Mouse (Mus musculus) intestine, embryonic 16.5 days (tissue): Measurements from ENCODE around the gene Tmem110. TPM values are rescaled to one million over a fixed set of nuclear protein-coding genes. Genes with fewer than 3 reads are reported as not detected.
A peak's percentile ranks its signal among the peaks of the same experiment; 100 is the strongest.

Source experiments
- ATAC-seq: fragments of 200-750 bp; cut with Nextera tagmentation; 2 replicates; pipeline ENCODE4 v1.8.0; 2017; ENCODE audit warnings: moderate TSS enrichment, moderate library complexity
- H3K27ac ChIP-seq: fragments of 300-500 bp; sonication (generic); 2 replicates; pipeline ENCODE4 v1.5.1; 2014; ENCODE audit warnings: mild to moderate bottlenecking, low read length
- H3K27me3 ChIP-seq: fragments of 300-500 bp; sonication (generic); replicated peaks from 2 replicates; pipeline ENCODE4 v1.6.1; 2014; ENCODE audit warnings: low read length, control low read depth, mixed read lengths; ENCODE audit not compliant: control insufficient read depth, insufficient read depth
- H3K36me3 ChIP-seq: fragments of 300-500 bp; sonication (generic); 2 replicates; pipeline ENCODE4 v1.6.1; 2014; ENCODE audit warnings: low read length, control low read depth; ENCODE audit not compliant: control insufficient read depth, insufficient read depth
- H3K4me1 ChIP-seq: fragments of 300-500 bp; sonication (generic); 2 replicates; pipeline ENCODE4 v1.6.1; 2014; ENCODE audit warnings: low read length, control low read depth, mixed read lengths; ENCODE audit not compliant: control insufficient read depth, insufficient read depth
- H3K4me2 ChIP-seq: fragments of 300-500 bp; sonication (generic); 2 replicates; pipeline ENCODE4 v1.6.1; 2014; ENCODE audit warnings: low read depth, low read length, control low read depth
- H3K4me3 ChIP-seq: fragments of 300-500 bp; sonication (generic); 2 replicates; pipeline ENCODE4 v1.5.1; 2014; ENCODE audit warnings: mild to moderate bottlenecking, low read length
- H3K9ac ChIP-seq: fragments of 300-500 bp; sonication (generic); 2 replicates; pipeline ENCODE4 v1.6.1; 2014; ENCODE audit warnings: low read depth, low read length
- H3K9me3 ChIP-seq: fragments of 300-500 bp; sonication (generic); 2 replicates; pipeline ENCODE4 v1.6.1; 2016; ENCODE audit warnings: low read length, control low read depth; ENCODE audit not compliant: control insufficient read depth
- WGBS: fragments of 180-500 bp; shearing (Covaris S2); extraction: QIAGEN DNeasy Blood & Tissue Kit; methylation state at CpG from one replicate; pipeline ENCODE4 v1.1.7; 2014; 5-methylcytosine and 5-hydroxymethylcytosine counted together
- polyA plus RNA-seq: library from polyadenylated mRNA; unstranded; fragments of >200 nt; fragmentation: Nextera tagmentation; extraction: Ambion mirVana; gene quantifications from 2 replicates; pipeline ENCODE4 v1.2.1, GENCODE M21; 2015

Gene Tmem110
- polyA plus RNA-seq, 1 experiment from 2014 or later = 18.6 TPM

GRCm38 (mm10) chr14:30857990-30858389 lies 32.6 kb downstream of the Tmem110 start:
- no peaks in the 10 kb centered on the region for H3K27me3 ChIP-seq
- peak overlapping the region; percentile 35; the same call in 1 of the 2 replicates for H3K27ac ChIP-seq
- no peak overlapping the region for H3K9ac ChIP-seq
- H3K36me3 ChIP-seq = no peaks in the 10 kb centered on the region
- H3K4me1 ChIP-seq = peaks cover 11% of the 10 kb centered on the region
- no peak overlapping the region for H3K4me2 ChIP-seq
- no peak for ATAC-seq
- no peaks in the 10 kb centered on the region for H3K9me3 ChIP-seq
- no peak overlapping the region for H3K4me3 ChIP-seq
- WGBS = 72% methylated on average over 4 of the region's 4 CpGs

GRCm38 (mm10) chr14:30861421-30862125 lies 36.2 kb downstream of the Tmem110 start:
- 0 out of 2 replicates have a peak overlapping the region, but pooled peaks have one; percentile 40 for H3K4me2 ChIP-seq
- WGBS = 31% methylated on average over 16 of the region's 16 CpGs
- no peaks in the 10 kb centered on the region for H3K9me3 ChIP-seq

GRCm38 (mm10) chr14:30862368-30862767 lies 37.0 kb downstream of the Tmem110 start:
- no peak for ATAC-seq
- Histone ChIP-seq H3K27me3 (no peaks in the 10 kb centered on the region), H3K4me3 (no peak overlapping the region), H3K4me1 (peaks cover 11% of the 10 kb centered on the region), H3K9me3 (no peaks in the 10 kb centered on the region), H3K4me2 (0 out of 2 replicates have a peak overlapping the region, but pooled peaks have one; percentile 40), H3K36me3 (0 out of 2 replicates have a peak, but pooled peaks cover 6% of the 10 kb centered on the region), H3K9ac (0 out of 2 replicates have a peak overlapping the region, but pooled peaks have one; percentile 44), H3K27ac (no peak overlapping the region)
- WGBS = 67% methylated on average over 9 of the region's 9 CpGs

More at GRCm38 (mm10) chr14:30861421-30862125, 36.2 kb downstream of the Tmem110 start:
- Histone ChIP-seq H3K36me3 (0 out of 2 replicates have a peak, but pooled peaks cover 3% of the 10 kb centered on the region), H3K4me1 (peaks cover 11% of the 10 kb centered on the region), H3K9ac (peak overlapping the region; percentile 44), H3K27ac (peak overlapping the region; percentile 57), H3K4me3 (no peak overlapping the region), H3K27me3 (no peaks in the 10 kb centered on the region)
- peak; percentile 85 for ATAC-seq

- Histone ChIP-seq H3K9ac (no peak overlapping the region), H3K36me3 (0 out of 2 replicates have a peak, but pooled peaks cover 6% of the 10 kb centered on the region), H3K27ac (no peak overlapping the region), H3K27me3 (no peaks in the 10 kb centered on the region), H3K4me3 (no peak overlapping the region), H3K9me3 (no peaks in the 10 kb centered on the region), H3K4me1 (peaks cover 17% of the 10 kb centered on the region), H3K4me2 (no peak overlapping the region)
- WGBS = 69% methylated on average over 3 of the region's 3 CpGs
- ATAC-seq = no peak
Observed at GRCm38 (mm10) chr14:30865311-30865710, 39.9 kb downstream of the Tmem110 start.

- ATAC-seq = 0 out of 2 replicates have a peak, but pooled peaks have one; percentile 30
- Histone ChIP-seq H3K4me3 (no peak overlapping the region), H3K4me2 (no peak overlapping the region), H3K4me1 (peaks cover 13% of the 10 kb centered on the region), H3K9ac (no peak overlapping the region), H3K27ac (no peak overlapping the region), H3K9me3 (no peaks in the 10 kb centered on the region), H3K36me3 (0 out of 2 replicates have a peak, but pooled peaks cover 6% of the 10 kb centered on the region), H3K27me3 (no peaks in the 10 kb centered on the region)
- 36% methylated on average over 5 of the region's 5 CpGs for WGBS
Observed at GRCm38 (mm10) chr14:30867042-30867441, 41.7 kb downstream of the Tmem110 start.

GRCm38 (mm10) chr14:30868826-30869225 lies 43.4 kb downstream of the Tmem110 start:
- Histone ChIP-seq H3K36me3 (0 out of 2 replicates have a peak, but pooled peaks cover 6% of the 10 kb centered on the region), H3K27ac (no peak overlapping the region), H3K4me2 (no peak overlapping the region), H3K4me3 (no peak overlapping the region), H3K9ac (no peak overlapping the region), H3K27me3 (no peaks in the 10 kb centered on the region), H3K4me1 (peaks cover 12% of the 10 kb centered on the region), H3K9me3 (no peaks in the 10 kb centered on the region)
- no peak for ATAC-seq
- 91% methylated on average over 10 of the region's 10 CpGs for WGBS

- no peak for ATAC-seq
- Histone ChIP-seq H3K4me2 (no peak overlapping the region), H3K36me3 (0 out of 2 replicates have a peak, but pooled peaks cover 6% of the 10 kb centered on the region), H3K9ac (peak overlapping the region; percentile 24; the same call in 1 of the 2 replicates), H3K4me3 (no peak overlapping the region), H3K27ac (peak overlapping the region; percentile 73), H3K4me1 (peaks cover 16% of the 10 kb centered on the region), H3K9me3 (no peaks in the 10 kb centered on the region), H3K27me3 (no peaks in the 10 kb centered on the region)
- 87% methylated on average over 8 of the region's 8 CpGs for WGBS
Observed at GRCm38 (mm10) chr14:30869391-30869801, 44.0 kb downstream of the Tmem110 start.

GRCm38 (mm10) chr14:30870206-30871147 lies 45.1 kb downstream of the Tmem110 start:
- Histone ChIP-seq H3K27me3 (no peaks in the 10 kb centered on the region), H3K9ac (no peak overlapping the region), H3K4me1 (peaks cover 17% of the 10 kb centered on the region), H3K36me3 (0 out of 2 replicates have a peak, but pooled peaks cover 6% of the 10 kb centered on the region), H3K9me3 (no peaks in the 10 kb centered on the region), H3K4me3 (no peak overlapping the region), H3K4me2 (no peak overlapping the region), H3K27ac (peak overlapping the region; percentile 73)
- ATAC-seq = no peak
- WGBS = 65% methylated on average over 25 of the region's 25 CpGs
